Mouse (Mus musculus): ENCODE results near the gene Best3. TPM values are rescaled to one million over a fixed set of nuclear protein-coding genes. Genes with fewer than 3 reads are reported as not detected.

Gene Best3
- polyA plus RNA-seq, 1 experiment from 2014 or later: 4.6 TPM

DNA sequence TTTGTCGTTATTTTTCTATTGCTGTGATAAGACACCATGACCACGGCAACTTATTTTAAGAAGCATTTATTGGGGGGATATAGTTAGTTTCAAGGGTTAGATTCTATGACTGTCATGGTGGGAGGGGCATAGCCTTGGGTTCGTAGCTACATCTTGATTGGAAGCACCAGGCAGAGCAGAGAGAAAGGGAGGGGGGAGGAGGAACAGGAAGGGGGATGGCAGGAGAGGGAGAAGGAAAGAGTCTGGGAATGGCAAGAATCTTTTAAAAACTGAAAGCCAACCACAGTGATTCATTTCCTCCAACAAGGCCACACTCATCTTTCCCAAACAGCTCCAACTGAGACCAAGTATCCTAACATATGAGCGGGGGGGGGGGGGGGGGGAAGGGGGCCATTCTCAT is 3.6 kb upstream of the Best3 start:
- Histone ChIP-seq H3K9me3 (ENCODE audit: control insufficient read depth, low read length) (no peaks in the 10 kb centered on the region), H3K27me3 (replicated peaks; ENCODE audit: control insufficient read depth, insufficient read depth, low read length) (no peaks in the 10 kb centered on the region), H3K36me3 (ENCODE audit: control insufficient read depth, insufficient read depth, low read length) (no peaks in the 10 kb centered on the region), H3K27ac (replicated peaks; ENCODE audit: low read depth, low read length) (no peak overlapping the region), H3K9ac (ENCODE audit: low read depth, low read length) (no peak overlapping the region), H3K4me3 (ENCODE audit: low read depth, low read length) (no peak overlapping the region), H3K4me2 (ENCODE audit: low read depth, low read length) (no peak overlapping the region), H3K4me1 (ENCODE audit: control insufficient read depth, insufficient read depth, low read length) (no peaks in the 10 kb centered on the region)
- WGBS: 63% methylated on average over 3 of the region's 4 CpGs
- ATAC-seq (ENCODE audit: low read depth) (no peak), DNase-seq (ENCODE audit: low spot score) (no peak)

GRCm38 (mm10) chr10:116984836-116985235 is 1.3 kb upstream of the Best3 start:
- Histone ChIP-seq H3K9me3 (ENCODE audit: control insufficient read depth, low read length) (no peaks in the 10 kb centered on the region), H3K27ac (replicated peaks; ENCODE audit: low read depth, low read length) (no peak overlapping the region), H3K27me3 (replicated peaks; ENCODE audit: control insufficient read depth, insufficient read depth, low read length) (no peaks in the 10 kb centered on the region), H3K4me2 (ENCODE audit: low read depth, low read length) (no peak overlapping the region), H3K4me3 (ENCODE audit: low read depth, low read length) (no peak overlapping the region), H3K9ac (ENCODE audit: low read depth, low read length) (no peak overlapping the region), H3K36me3 (ENCODE audit: control insufficient read depth, insufficient read depth, low read length) (no peaks in the 10 kb centered on the region), H3K4me1 (ENCODE audit: control insufficient read depth, insufficient read depth, low read length) (no peaks in the 10 kb centered on the region)
- ATAC-seq (ENCODE audit: low read depth): no peak
- 68% methylated on average over 12 of the region's 12 CpGs for WGBS
- no peak for DNase-seq (ENCODE audit: low spot score)

DNA sequence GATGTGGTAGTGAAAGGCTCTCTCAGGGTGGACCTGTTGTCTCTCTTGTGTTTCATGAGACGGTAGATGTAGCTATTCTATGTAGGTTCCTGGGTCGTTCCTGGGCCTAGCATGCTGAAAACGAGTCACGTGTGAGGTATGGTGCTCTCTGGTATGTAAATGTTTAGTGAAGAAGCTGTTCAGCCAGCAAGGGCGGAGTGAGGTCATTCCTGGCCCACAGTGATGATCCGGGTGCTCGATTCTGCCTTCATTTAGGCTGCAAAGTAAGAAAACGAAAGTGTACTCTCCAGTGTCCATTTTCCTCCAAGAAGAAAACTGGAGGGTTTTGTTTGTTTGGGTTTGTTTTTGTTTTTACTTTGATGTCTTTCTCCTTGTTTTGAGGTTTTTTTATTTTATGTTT is 7.9 kb downstream of the Best3 start:
- Histone ChIP-seq H3K9me3 (ENCODE audit: control insufficient read depth, low read length) (no peaks in the 10 kb centered on the region), H3K27me3 (replicated peaks; ENCODE audit: control insufficient read depth, insufficient read depth, low read length) (no peaks in the 10 kb centered on the region), H3K36me3 (ENCODE audit: control insufficient read depth, insufficient read depth, low read length) (no peaks in the 10 kb centered on the region), H3K4me2 (ENCODE audit: low read depth, low read length) (no peak overlapping the region), H3K4me1 (ENCODE audit: control insufficient read depth, insufficient read depth, low read length) (0 out of 2 replicates have a peak, but pooled peaks cover 4% of the 10 kb centered on the region), H3K27ac (replicated peaks; ENCODE audit: low read depth, low read length) (no peak overlapping the region), H3K4me3 (ENCODE audit: low read depth, low read length) (no peak overlapping the region), H3K9ac (ENCODE audit: low read depth, low read length) (no peak overlapping the region)
- ATAC-seq (ENCODE audit: low read depth) (no peak), DNase-seq (ENCODE audit: low spot score) (no peak)
- WGBS: 89% methylated on average over 8 of the region's 8 CpGs

DNA sequence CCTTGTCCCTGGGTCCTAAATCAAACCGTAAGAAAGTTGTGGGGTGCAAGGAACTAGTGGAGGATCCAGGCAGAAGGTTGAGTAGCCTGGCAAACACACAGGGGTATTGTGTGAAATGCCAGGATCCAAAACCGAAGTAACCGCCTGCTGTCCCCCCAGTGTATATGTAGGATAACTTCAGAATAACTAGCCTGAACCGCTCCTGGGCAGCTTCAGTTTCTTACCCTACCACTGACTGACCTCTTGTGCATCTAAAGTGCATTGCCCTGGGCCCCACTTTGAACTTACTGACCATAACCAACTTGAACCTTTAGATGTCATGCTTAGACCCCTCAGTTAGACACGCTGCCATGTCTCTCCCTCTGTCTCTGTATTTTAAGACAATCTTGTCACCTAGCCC is 9.0 kb downstream of the Best3 start:
- no peaks in the 10 kb centered on the region for H3K36me3 ChIP-seq (ENCODE audit: control insufficient read depth, insufficient read depth, low read length)
- H3K4me1 ChIP-seq (ENCODE audit: control insufficient read depth, insufficient read depth, low read length): 0 out of 2 replicates have a peak, but pooled peaks cover 4% of the 10 kb centered on the region
- H3K9me3 ChIP-seq (ENCODE audit: control insufficient read depth, low read length): no peaks in the 10 kb centered on the region
- H3K9ac ChIP-seq (ENCODE audit: low read depth, low read length): no peak overlapping the region
- DNase-seq (ENCODE audit: low spot score) (no peak), ATAC-seq (ENCODE audit: low read depth) (no peak)
- WGBS: 62% methylated on average over 5 of the region's 5 CpGs
- no peaks in the 10 kb centered on the region for H3K27me3 ChIP-seq (replicated peaks; ENCODE audit: control insufficient read depth, insufficient read depth, low read length)
- no peak overlapping the region for H3K4me3 ChIP-seq (ENCODE audit: low read depth, low read length)
- H3K4me2 ChIP-seq (ENCODE audit: low read depth, low read length): no peak overlapping the region
- H3K27ac ChIP-seq (replicated peaks; ENCODE audit: low read depth, low read length): no peak overlapping the region

DNA sequence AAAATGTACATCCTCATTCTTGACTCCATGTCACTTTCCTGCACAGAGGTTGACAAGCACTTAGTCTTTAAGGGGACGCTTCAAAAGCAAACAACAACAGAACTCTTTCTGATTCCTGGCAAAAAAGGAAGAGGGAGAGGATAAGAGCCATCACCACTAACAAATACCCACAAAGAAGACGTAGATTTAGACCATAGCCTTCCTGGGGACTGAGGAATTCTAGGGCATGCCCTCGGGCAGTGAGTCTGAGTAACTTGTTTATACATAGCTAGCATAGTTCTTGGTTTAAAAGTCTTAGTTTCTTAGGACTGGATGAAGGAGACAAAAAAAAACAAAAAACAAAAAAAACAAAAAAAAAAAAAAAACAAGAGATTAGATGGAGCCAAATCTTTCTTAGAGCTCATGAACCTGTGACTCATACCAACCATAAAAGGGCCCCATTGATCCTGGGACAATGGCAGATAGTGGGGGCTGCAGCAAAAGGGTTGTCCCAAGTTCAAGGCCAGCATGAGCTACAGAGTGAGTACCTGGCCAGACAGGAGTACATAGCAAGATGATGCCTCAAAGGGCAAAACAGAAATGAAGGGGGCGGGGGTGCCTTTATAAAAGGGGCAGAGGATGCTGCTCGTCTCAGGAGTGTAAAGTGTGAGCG is 9.6 kb downstream of the Best3 start:
- WGBS: 64% methylated on average over 6 of the region's 6 CpGs
- Histone ChIP-seq H3K27me3 (replicated peaks; ENCODE audit: control insufficient read depth, insufficient read depth, low read length) (no peaks in the 10 kb centered on the region), H3K36me3 (ENCODE audit: control insufficient read depth, insufficient read depth, low read length) (no peaks in the 10 kb centered on the region), H3K27ac (replicated peaks; ENCODE audit: low read depth, low read length) (no peak overlapping the region), H3K9me3 (ENCODE audit: control insufficient read depth, low read length) (no peaks in the 10 kb centered on the region), H3K4me1 (ENCODE audit: control insufficient read depth, insufficient read depth, low read length) (0 out of 2 replicates have a peak, but pooled peaks cover 4% of the 10 kb centered on the region), H3K4me2 (ENCODE audit: low read depth, low read length) (no peak overlapping the region), H3K4me3 (ENCODE audit: low read depth, low read length) (no peak overlapping the region), H3K9ac (ENCODE audit: low read depth, low read length) (no peak overlapping the region)
- ATAC-seq (ENCODE audit: low read depth) (no peak), DNase-seq (ENCODE audit: low spot score) (no peak)

- Histone ChIP-seq H3K4me3 (ENCODE audit: low read depth, low read length) (no peak overlapping the region), H3K4me2 (ENCODE audit: low read depth, low read length) (no peak overlapping the region), H3K4me1 (ENCODE audit: control insufficient read depth, insufficient read depth, low read length) (0 out of 2 replicates have a peak, but pooled peaks cover 4% of the 10 kb centered on the region), H3K9me3 (ENCODE audit: control insufficient read depth, low read length) (no peaks in the 10 kb centered on the region), H3K27me3 (replicated peaks; ENCODE audit: control insufficient read depth, insufficient read depth, low read length) (no peaks in the 10 kb centered on the region), H3K9ac (ENCODE audit: low read depth, low read length) (no peak overlapping the region), H3K27ac (replicated peaks; ENCODE audit: low read depth, low read length) (no peak overlapping the region), H3K36me3 (ENCODE audit: control insufficient read depth, insufficient read depth, low read length) (no peaks in the 10 kb centered on the region)
- DNase-seq (ENCODE audit: low spot score): no peak
- WGBS: 63% methylated on average over 6 of the region's 6 CpGs
- ATAC-seq (ENCODE audit: low read depth): no peak
Measured at GRCm38 (mm10) chr10:116996236-116996600, 10.1 kb downstream of the Best3 start.

- Histone ChIP-seq H3K36me3 (ENCODE audit: control insufficient read depth, insufficient read depth, low read length) (no peaks in the 10 kb centered on the region), H3K27me3 (replicated peaks; ENCODE audit: control insufficient read depth, insufficient read depth, low read length) (no peaks in the 10 kb centered on the region), H3K9ac (ENCODE audit: low read depth, low read length) (no peak overlapping the region), H3K27ac (replicated peaks; ENCODE audit: low read depth, low read length) (no peak overlapping the region), H3K4me2 (ENCODE audit: low read depth, low read length) (no peak overlapping the region), H3K4me1 (ENCODE audit: control insufficient read depth, insufficient read depth, low read length) (0 out of 2 replicates have a peak, but pooled peaks cover 4% of the 10 kb centered on the region), H3K9me3 (ENCODE audit: control insufficient read depth, low read length) (no peaks in the 10 kb centered on the region), H3K4me3 (ENCODE audit: low read depth, low read length) (no peak overlapping the region)
- ATAC-seq (ENCODE audit: low read depth): no peak
- WGBS: 73% methylated on average over 17 of the region's 17 CpGs
- DNase-seq (ENCODE audit: low spot score): no peak
Measured at GRCm38 (mm10) chr10:116998716-116999455, 12.8 kb downstream of the Best3 start.

GRCm38 (mm10) chr10:117000975-117001374 is 14.9 kb downstream of the Best3 start:
- no peak overlapping the region for H3K9ac ChIP-seq (ENCODE audit: low read depth, low read length)
- H3K9me3 ChIP-seq (ENCODE audit: control insufficient read depth, low read length): no peaks in the 10 kb centered on the region
- H3K36me3 ChIP-seq (ENCODE audit: control insufficient read depth, insufficient read depth, low read length): no peaks in the 10 kb centered on the region
- H3K27me3 ChIP-seq (replicated peaks; ENCODE audit: control insufficient read depth, insufficient read depth, low read length): no peaks in the 10 kb centered on the region
- 62% methylated on average over 12 of the region's 12 CpGs for WGBS
- H3K4me2 ChIP-seq (ENCODE audit: low read depth, low read length): no peak overlapping the region
- H3K4me1 ChIP-seq (ENCODE audit: control insufficient read depth, insufficient read depth, low read length): 0 out of 2 replicates have a peak, but pooled peaks cover 2% of the 10 kb centered on the region
- H3K27ac ChIP-seq (replicated peaks; ENCODE audit: low read depth, low read length): no peak overlapping the region
- DNase-seq (ENCODE audit: low spot score): no peak
- H3K4me3 ChIP-seq (ENCODE audit: low read depth, low read length): no peak overlapping the region
- no peak for ATAC-seq (ENCODE audit: low read depth)

- H3K9ac ChIP-seq (ENCODE audit: low read depth, low read length): no peak overlapping the region
- 60% methylated on average over 5 of the region's 5 CpGs for WGBS
- ATAC-seq (ENCODE audit: low read depth) (peak; percentile 70; the same call in 1 of the 2 replicates), DNase-seq (ENCODE audit: low spot score) (no peak)
- no peak overlapping the region for H3K4me3 ChIP-seq (ENCODE audit: low read depth, low read length)
- no peak overlapping the region for H3K27ac ChIP-seq (replicated peaks; ENCODE audit: low read depth, low read length)
- H3K9me3 ChIP-seq (ENCODE audit: control insufficient read depth, low read length): no peaks in the 10 kb centered on the region
- no peaks in the 10 kb centered on the region for H3K4me1 ChIP-seq (ENCODE audit: control insufficient read depth, insufficient read depth, low read length)
- no peaks in the 10 kb centered on the region for H3K27me3 ChIP-seq (replicated peaks; ENCODE audit: control insufficient read depth, insufficient read depth, low read length)
- H3K36me3 ChIP-seq (ENCODE audit: control insufficient read depth, insufficient read depth, low read length): no peaks in the 10 kb centered on the region
- no peak overlapping the region for H3K4me2 ChIP-seq (ENCODE audit: low read depth, low read length)
Measured at GRCm38 (mm10) chr10:117004695-117005094, 18.6 kb downstream of the Best3 start.

Data from embryonic facial prominence, embryonic 14.5 days (tissue).